Mouse (Mus musculus): Measurements from ENCODE around the gene Xrra1.

- no peak; the same call in 1 of the 2 replicates for TF ChIP-seq CTCF (IDR thresholded peaks at IDR 0.05; ENCODE audit: control insufficient read depth, insufficient read depth, insufficient replicate concordance, low read depth, low read length)
- no peak for TF ChIP-seq POLR2A (IDR thresholded peaks at IDR 0.05; ENCODE audit: control insufficient read depth, low read depth, low read length)
Observed at GRCm38 (mm10) chr7:99838241-99838640, 20.7 kb upstream of the Xrra1 start.
